Mouse (Mus musculus) forebrain, postnatal 0 days (tissue): ENCODE measurements around the gene Isl2. TPM values are rescaled to one million over a fixed set of nuclear protein-coding genes. Genes with fewer than 3 reads are reported as not detected.

Source experiments
- ATAC-seq: fragments of 200-750 bp; cut with Nextera tagmentation; 2 replicates; pipeline ENCODE4 v1.8.0; 2017; ENCODE audit warnings: mild to moderate bottlenecking, moderate library complexity
- DNase-seq: peaks from one replicate; pipeline ENCODE4 v3.0.0-alpha.2; 2015
- H3K27ac ChIP-seq: fragments of 300-500 bp; sonication (generic); 2 replicates; pipeline ENCODE4 v1.5.1; 2014; ENCODE audit warnings: low read depth, mild to moderate bottlenecking, antibody characterized with exemption, low read length, moderate library complexity, mixed read lengths
- H3K27me3 ChIP-seq: fragments of 300-500 bp; sonication (generic); 2 replicates; pipeline ENCODE4 v1.6.1; 2014; ENCODE audit warnings: mild to moderate bottlenecking, low read length, mixed read lengths; ENCODE audit not compliant: insufficient read depth
- H3K36me3 ChIP-seq: fragments of 300-500 bp; sonication (generic); 2 replicates; pipeline ENCODE4 v1.6.1; 2014; ENCODE audit warnings: mild to moderate bottlenecking, moderate library complexity; ENCODE audit not compliant: insufficient read depth
- H3K4me1 ChIP-seq: fragments of 300-500 bp; sonication (generic); 2 replicates; pipeline ENCODE4 v1.6.1; 2014; ENCODE audit warnings: antibody characterized with exemption; ENCODE audit not compliant: insufficient read depth
- H3K4me2 ChIP-seq: fragments of 300-500 bp; sonication (generic); 2 replicates; pipeline ENCODE4 v1.6.1; 2014; ENCODE audit warnings: low read depth, mild to moderate bottlenecking, moderate library complexity
- H3K4me3 ChIP-seq: fragments of 300-500 bp; sonication (generic); 2 replicates; pipeline ENCODE4 v1.5.1; 2014; ENCODE audit warnings: low read depth, low read length, mixed read lengths
- H3K9ac ChIP-seq: fragments of 300-500 bp; sonication (generic); 2 replicates; pipeline ENCODE4 v1.6.1; 2014; ENCODE audit warnings: mild to moderate bottlenecking
- H3K9me3 ChIP-seq: fragments of 300-500 bp; sonication (generic); 2 replicates; pipeline ENCODE4 v1.6.1; 2016; ENCODE audit warnings: low read length
- CTCF ChIP-seq: sonication (generic); IDR thresholded peaks from 2 replicates; pipeline ENCODE4 v1.5.1; 2016; ENCODE audit warnings: antibody characterized with exemption, control low read depth, low read depth
- WGBS: fragments of 180-500 bp; shearing (Covaris S2); extraction: QIAGEN DNeasy Blood & Tissue Kit; methylation state at CpG from one replicate; pipeline ENCODE4 v1.1.7; 2014; 5-methylcytosine and 5-hydroxymethylcytosine counted together
- polyA plus RNA-seq: library from polyadenylated mRNA; unstranded; fragments of >200 nt; fragmentation: Nextera tagmentation; extraction: Ambion mirVana; gene quantifications from 2 replicates; pipeline ENCODE4 v1.2.1, GENCODE M21; 2015
- total RNA-seq: library from RNA; depleted of rRNA; stranded (reverse); fragments of >200 nt; gene quantifications from 2 replicates; pipeline ENCODE4 v1.2.3, GENCODE M21; 2014

The Isl2 gene
- total and polyA plus RNA-seq, 2 experiments from 2014 or later = not detected

DNA sequence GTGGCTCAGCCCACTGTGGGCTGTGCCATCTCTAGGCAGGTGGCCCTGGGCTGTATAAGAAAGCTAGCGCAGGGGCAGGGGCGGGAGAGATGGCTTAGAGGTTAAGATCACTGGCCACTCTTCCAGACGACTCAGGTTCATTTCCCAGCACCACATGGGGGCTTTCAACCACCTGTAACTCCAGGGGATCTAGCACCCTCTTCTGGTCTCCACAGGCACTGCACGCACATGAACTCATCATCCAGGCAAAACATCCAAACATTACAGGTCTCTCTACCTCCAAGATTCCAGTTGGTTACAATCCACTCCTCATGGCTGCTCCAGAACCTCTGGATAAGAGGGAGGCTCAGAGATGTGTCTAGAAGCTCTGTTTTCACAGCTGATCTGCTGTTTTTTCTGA is 12.8 kb upstream of the Isl2 start:
- H3K9me3 ChIP-seq = no peaks in the 10 kb centered on the region

GRCm38 (mm10) chr9:55535907-55536306 is 2.6 kb upstream of the Isl2 start:
- Histone ChIP-seq H3K36me3 (no peaks in the 10 kb centered on the region), H3K4me3 (no peak overlapping the region), H3K4me2 (no peak overlapping the region), H3K4me1 (no peaks in the 10 kb centered on the region), H3K27ac (no peak overlapping the region), H3K9ac (no peak overlapping the region), H3K9me3 (no peaks in the 10 kb centered on the region), H3K27me3 (peaks cover 35% of the 10 kb centered on the region)
- ATAC-seq = peak; percentile 40
- peak; percentile 83 for DNase-seq
- WGBS = 9% methylated on average over 3 of the region's 3 CpGs
- TF ChIP-seq CTCF = peak; percentile 76

More for the DNA sequence above, 12.8 kb upstream of the Isl2 start:
- Histone ChIP-seq H3K36me3 (no peaks in the 10 kb centered on the region), H3K4me1 (no peaks in the 10 kb centered on the region), H3K27me3 (no peaks in the 10 kb centered on the region), H3K4me2 (no peak overlapping the region), H3K9ac (no peak overlapping the region), H3K4me3 (no peak overlapping the region), H3K27ac (no peak overlapping the region)
- DNase-seq (no peak), ATAC-seq (no peak)
- TF ChIP-seq CTCF = peak; percentile 24; the same call in 1 of the 2 replicates
- 48% methylated on average over 4 of the region's 4 CpGs for WGBS

- Histone ChIP-seq H3K9ac (no peak overlapping the region), H3K4me2 (no peak overlapping the region), H3K4me1 (no peaks in the 10 kb centered on the region), H3K9me3 (no peaks in the 10 kb centered on the region), H3K27ac (no peak overlapping the region), H3K4me3 (no peak overlapping the region), H3K36me3 (no peaks in the 10 kb centered on the region), H3K27me3 (peaks cover 54% of the 10 kb centered on the region)
- WGBS = 4% methylated on average over 1 of the region's 1 CpGs
- DNase-seq (no peak), ATAC-seq (no peak)
- TF ChIP-seq CTCF = no peak
Measured at GRCm38 (mm10) chr9:55539006-55539405, 534 bp downstream of the Isl2 start.

- peaks cover 60% of the 10 kb centered on the region for H3K27me3 ChIP-seq
- no peak for ATAC-seq
Measured at GRCm38 (mm10) chr9:55539661-55540390, 1.4 kb downstream of the Isl2 start.

GRCm38 (mm10) chr9:55540391-55540770 is 1.9 kb downstream of the Isl2 start:
- no peak for ATAC-seq
- Histone ChIP-seq H3K9ac (peak overlapping the region; percentile 6; the same call in 1 of the 2 replicates), H3K36me3 (no peaks in the 10 kb centered on the region), H3K27ac (no peak overlapping the region), H3K27me3 (peaks cover 66% of the 10 kb centered on the region), H3K9me3 (no peaks in the 10 kb centered on the region), H3K4me3 (peak overlapping the region; percentile 37), H3K4me2 (peak overlapping the region; percentile 55), H3K4me1 (no peaks in the 10 kb centered on the region; the same call in 1 of the 2 replicates)
- DNase-seq = no peak
- WGBS = 1% methylated on average over 12 of the region's 12 CpGs
- no peak for TF ChIP-seq CTCF

More at GRCm38 (mm10) chr9:55539661-55540390, 1.4 kb downstream of the Isl2 start:
- H3K9me3 ChIP-seq = no peaks in the 10 kb centered on the region
- peak; percentile 62 for DNase-seq
- TF ChIP-seq CTCF = no peak
- 5% methylated on average over 31 of the region's 31 CpGs for WGBS
- no peak overlapping the region for H3K9ac ChIP-seq
- no peak overlapping the region for H3K27ac ChIP-seq
- H3K4me2 ChIP-seq = peak overlapping the region; percentile 55
- no peaks in the 10 kb centered on the region for H3K36me3 ChIP-seq
- no peak overlapping the region for H3K4me3 ChIP-seq
- no peaks in the 10 kb centered on the region for H3K4me1 ChIP-seq

DNA sequence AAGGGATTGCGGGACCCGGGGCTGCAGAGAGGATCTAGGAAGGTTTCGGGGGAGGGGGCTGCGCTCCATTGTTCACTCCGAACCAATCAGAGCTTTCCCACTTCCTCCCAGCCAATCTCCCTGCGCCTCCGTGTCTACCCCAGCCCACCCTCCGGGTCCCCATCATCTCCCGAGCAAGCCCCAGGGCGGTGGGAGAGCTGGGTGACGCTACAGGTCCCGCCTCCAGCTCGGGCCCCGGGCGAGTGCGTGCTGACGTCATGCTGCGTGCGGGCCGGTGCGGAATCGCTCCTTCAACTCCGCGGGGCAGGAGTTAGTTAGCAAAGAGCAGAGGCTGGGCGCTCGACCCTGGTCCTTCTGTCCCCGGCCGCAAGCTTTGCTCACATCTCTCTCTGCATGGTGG is 2.4 kb downstream of the Isl2 start:
- Histone ChIP-seq H3K27ac (no peak overlapping the region), H3K9me3 (no peaks in the 10 kb centered on the region), H3K36me3 (no peaks in the 10 kb centered on the region), H3K4me2 (peak overlapping the region; percentile 55), H3K27me3 (peaks cover 70% of the 10 kb centered on the region), H3K9ac (peak overlapping the region; percentile 6), H3K4me1 (no peaks in the 10 kb centered on the region; the same call in 1 of the 2 replicates), H3K4me3 (peak overlapping the region; percentile 37)
- no peak for TF ChIP-seq CTCF
- DNase-seq (peak; percentile 90), ATAC-seq (peak; percentile 97)
- 0% methylated on average over 28 of the region's 28 CpGs for WGBS

GRCm38 (mm10) chr9:55541681-55542365 is 3.4 kb downstream of the Isl2 start:
- TF ChIP-seq CTCF = no peak
- Histone ChIP-seq H3K4me2 (no peak overlapping the region), H3K4me1 (no peaks in the 10 kb centered on the region; the same call in 1 of the 2 replicates), H3K36me3 (no peaks in the 10 kb centered on the region), H3K27ac (no peak overlapping the region), H3K4me3 (0 out of 2 replicates have a peak overlapping the region, but pooled peaks have one; percentile 0), H3K9ac (no peak overlapping the region), H3K27me3 (peaks cover 67% of the 10 kb centered on the region), H3K9me3 (no peaks in the 10 kb centered on the region)
- no peak for DNase-seq
- WGBS = 3% methylated on average over 59 of the region's 59 CpGs
- ATAC-seq = no peak
